Mouse (Mus musculus): ENCODE results near the gene Gm14085. TPM values are rescaled to one million over a fixed set of nuclear protein-coding genes. Genes with fewer than 3 reads are reported as not detected.

Gm14085 gene
- polyA plus RNA-seq, 1 experiment, result 4.7 TPM

DNA sequence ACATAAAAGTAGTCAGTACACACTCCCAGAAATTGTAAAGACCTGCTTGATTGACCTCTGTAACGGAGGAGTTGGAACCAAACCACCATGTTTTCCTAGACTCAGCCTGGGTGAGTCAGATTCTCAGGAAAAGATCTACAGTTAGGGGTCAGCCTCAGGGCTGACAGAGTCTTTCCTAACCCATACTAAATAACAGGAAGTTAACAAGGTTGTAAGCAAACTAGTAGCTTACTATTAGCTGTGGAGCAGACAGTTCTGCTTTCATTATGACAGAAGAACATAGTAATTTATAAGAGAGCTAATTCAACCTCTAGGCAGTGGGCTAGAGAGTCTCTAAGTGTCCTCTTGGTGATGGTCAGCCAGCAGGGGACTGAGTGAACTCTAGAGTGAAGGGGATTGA lies 87.7 kb downstream of the Gm14085 start:
- Histone ChIP-seq H3K27me3 (ENCODE audit: control insufficient read depth, insufficient read depth, low read length) (no peaks in the 10 kb centered on the region), H3K27ac (ENCODE audit: control insufficient read depth, insufficient read depth, low read length) (no peak overlapping the region), H3K4me1 (replicated peaks; ENCODE audit: control insufficient read depth, insufficient read depth, low read length) (no peaks in the 10 kb centered on the region), H3K36me3 (ENCODE audit: control insufficient read depth, insufficient read depth, low read length) (no peaks in the 10 kb centered on the region), H3K4me3 (ENCODE audit: control insufficient read depth, insufficient read depth, low read length) (no peak overlapping the region)
- TF ChIP-seq CTCF (IDR thresholded peaks at IDR 0.05; ENCODE audit: borderline replicate concordance, control insufficient read depth, extremely low read depth, insufficient read depth, low read length, poor library complexity) (no peak), POLR2A (IDR thresholded peaks at IDR 0.05; ENCODE audit: control insufficient read depth, extremely low read depth, insufficient read depth, low read length, poor library complexity) (no peak)
- DNase-seq, result no peak
- 88% methylated on average over 1 of the region's 1 CpGs for WGBS

DNA sequence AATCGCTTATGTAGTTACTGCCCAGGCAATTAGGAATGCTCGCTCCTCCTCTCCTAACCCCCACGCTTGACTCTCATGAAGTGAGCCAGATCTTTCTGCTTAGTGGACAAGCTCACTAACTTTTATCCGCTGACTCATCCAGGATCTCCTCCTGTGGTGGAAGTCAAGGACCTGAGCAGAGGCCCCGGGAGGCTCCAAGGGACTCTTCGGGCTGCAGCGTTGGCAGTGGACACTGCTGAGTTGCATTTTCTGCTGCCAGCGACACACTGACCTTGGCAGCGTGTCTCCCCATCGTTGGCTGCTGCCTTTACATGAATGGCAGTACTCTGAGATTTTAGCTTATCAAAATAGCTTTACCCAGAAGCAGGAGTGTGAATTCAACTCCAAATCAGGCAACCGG lies 90.7 kb downstream of the Gm14085 start:
- 82% methylated on average over 11 of the region's 11 CpGs for WGBS

DNA sequence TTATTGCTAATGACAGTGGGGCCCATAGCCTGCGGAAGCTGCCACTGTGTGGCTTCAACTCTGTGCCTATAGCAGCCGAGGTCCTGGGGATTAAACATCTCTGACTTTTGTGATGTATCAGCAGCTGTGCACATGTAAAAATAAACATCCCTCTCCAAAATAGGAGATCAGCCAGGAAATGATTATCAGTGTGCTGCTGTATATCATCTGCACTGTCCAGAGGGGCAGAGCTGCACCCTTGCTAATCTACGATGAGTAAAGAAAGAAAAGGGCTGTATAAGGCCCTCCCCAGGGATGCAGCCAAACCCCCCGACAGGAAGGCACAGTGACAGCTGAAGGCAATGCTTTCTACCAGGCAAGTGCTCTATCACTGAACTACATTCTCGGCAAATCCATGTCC lies 91.6 kb downstream of the Gm14085 start:
- no peak overlapping the region for H3K27ac ChIP-seq (ENCODE audit: control insufficient read depth, insufficient read depth, low read length)
- 72% methylated on average over 5 of the region's 5 CpGs for WGBS

More for the DNA sequence above, 90.7 kb downstream of the Gm14085 start:
- Histone ChIP-seq H3K4me1 (replicated peaks; ENCODE audit: control insufficient read depth, insufficient read depth, low read length) (no peaks in the 10 kb centered on the region), H3K36me3 (ENCODE audit: control insufficient read depth, insufficient read depth, low read length) (no peaks in the 10 kb centered on the region), H3K27me3 (ENCODE audit: control insufficient read depth, insufficient read depth, low read length) (no peaks in the 10 kb centered on the region), H3K27ac (ENCODE audit: control insufficient read depth, insufficient read depth, low read length) (no peak overlapping the region), H3K4me3 (ENCODE audit: control insufficient read depth, insufficient read depth, low read length) (no peak overlapping the region)
- no peak for DNase-seq
- TF ChIP-seq POLR2A (IDR thresholded peaks at IDR 0.05; ENCODE audit: control insufficient read depth, extremely low read depth, insufficient read depth, low read length, poor library complexity) (no peak), CTCF (IDR thresholded peaks at IDR 0.05; ENCODE audit: borderline replicate concordance, control insufficient read depth, extremely low read depth, insufficient read depth, low read length, poor library complexity) (no peak)

DNA sequence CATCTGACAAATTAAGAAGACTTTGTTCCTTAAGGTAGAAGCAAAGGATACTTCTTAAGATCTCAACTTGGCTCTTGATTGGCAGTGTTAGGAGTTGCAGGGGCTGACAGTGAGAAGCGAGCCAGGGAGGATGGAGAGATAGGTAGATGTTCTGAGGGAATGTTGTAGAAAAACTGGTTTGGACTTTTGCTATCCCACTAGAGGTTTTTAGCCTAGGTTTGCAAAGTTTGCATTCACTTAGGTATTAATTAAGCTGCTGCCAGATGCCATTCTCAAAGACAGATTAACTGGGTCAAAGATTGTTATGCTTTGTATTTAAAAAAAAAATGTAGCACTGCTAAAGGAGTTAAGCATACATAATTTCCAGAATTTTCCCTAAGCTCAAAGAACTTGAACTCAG lies 92.6 kb downstream of the Gm14085 start:
- Histone ChIP-seq H3K27ac (ENCODE audit: control insufficient read depth, insufficient read depth, low read length) (no peak overlapping the region), H3K4me1 (replicated peaks; ENCODE audit: control insufficient read depth, insufficient read depth, low read length) (no peaks in the 10 kb centered on the region), H3K4me3 (ENCODE audit: control insufficient read depth, insufficient read depth, low read length) (no peak overlapping the region), H3K36me3 (ENCODE audit: control insufficient read depth, insufficient read depth, low read length) (no peaks in the 10 kb centered on the region), H3K27me3 (ENCODE audit: control insufficient read depth, insufficient read depth, low read length) (no peaks in the 10 kb centered on the region)
- TF ChIP-seq POLR2A (IDR thresholded peaks at IDR 0.05; ENCODE audit: control insufficient read depth, extremely low read depth, insufficient read depth, low read length, poor library complexity) (no peak), CTCF (IDR thresholded peaks at IDR 0.05; ENCODE audit: borderline replicate concordance, control insufficient read depth, extremely low read depth, insufficient read depth, low read length, poor library complexity) (no peak)
- 83% methylated on average over 1 of the region's 1 CpGs for WGBS
- DNase-seq, result no peak

More for the DNA sequence above, 91.6 kb downstream of the Gm14085 start:
- DNase-seq, result no peak
- Histone ChIP-seq H3K27me3 (ENCODE audit: control insufficient read depth, insufficient read depth, low read length) (no peaks in the 10 kb centered on the region), H3K36me3 (ENCODE audit: control insufficient read depth, insufficient read depth, low read length) (no peaks in the 10 kb centered on the region), H3K4me1 (replicated peaks; ENCODE audit: control insufficient read depth, insufficient read depth, low read length) (no peaks in the 10 kb centered on the region), H3K4me3 (ENCODE audit: control insufficient read depth, insufficient read depth, low read length) (no peak overlapping the region)
- TF ChIP-seq CTCF (IDR thresholded peaks at IDR 0.05; ENCODE audit: borderline replicate concordance, control insufficient read depth, extremely low read depth, insufficient read depth, low read length, poor library complexity) (no peak), POLR2A (IDR thresholded peaks at IDR 0.05; ENCODE audit: control insufficient read depth, extremely low read depth, insufficient read depth, low read length, poor library complexity) (no peak)

Other genes with a start within 250 kb of the Gm14085 start
- gene Duox2, start 186.5 kb upstream of the Gm14085 start, polyA plus RNA-seq (2012; rRNA removed), result 0.19 and 0.48 TPM in 2 replicates
- gene Duoxa2, start 186.0 kb upstream of the Gm14085 start, polyA plus RNA-seq (2012; rRNA removed), result 0.27 and 0.71 TPM in 2 replicates
- gene Duoxa1, start 171.2 kb upstream of the Gm14085 start, polyA plus RNA-seq (2012; rRNA removed), result 3.5 and 5.3 TPM in 2 replicates
- gene Duox1, start 169.3 kb upstream of the Gm14085 start, polyA plus RNA-seq (2012; rRNA removed), result 0.26 and 0.42 TPM in 2 replicates
- gene Shf, start 115.8 kb upstream of the Gm14085 start, polyA plus RNA-seq (2012; rRNA removed), result 36.3 and 41.9 TPM in 2 replicates
- gene Slc28a2, start 58.5 kb upstream of the Gm14085 start, polyA plus RNA-seq (2012; rRNA removed), result 22.9 and 28.7 TPM in 2 replicates
- gene Gatm, start 126.4 kb downstream of the Gm14085 start, polyA plus RNA-seq (2012; rRNA removed), result 11.3 and 13.5 TPM in 2 replicates
- 2.6 and 4.4 TPM in 2 replicates for gene AA467197, start 152.0 kb downstream of the Gm14085 start, polyA plus RNA-seq (2012; rRNA removed)
- 7.3 and 8.0 TPM in 2 replicates for gene Slc30a4, start 217.7 kb downstream of the Gm14085 start, polyA plus RNA-seq (2012; rRNA removed)